In genomic region chr1:179866056-179866772, GRCm38 (mm10) we compare ENCODE assay signal across 10 mouse cellular contexts.
A peak's percentile ranks its signal among the peaks of the same experiment; 100 is the strongest.
DNase-seq lines count a peak whose midpoint lies in the region; ATAC-seq and TF ChIP-seq lines count a peak whose summit lies in the region.
"Had no signal": no experiment of that assay in that cellular context is flagged by ENCODE, and none has a peak within 500 bp of the region (broad histone marks: within the 10 kb centered on the region; RNA-seq: fewer than 3 reads in every experiment).

No protein-coding gene starts in this region.

- H3K9ac ChIP-seq in heart, adult 2 months (ENCODE audit: low read depth, low read length), result peak overlapping the region; percentile 38
- 0 out of 2 replicates have a peak overlapping the region, but pooled peaks have one; percentile 2 for H3K9ac ChIP-seq in kidney, postnatal 0 days (ENCODE audit: low read depth, low read length)
- H3K9ac ChIP-seq: midbrain, embryonic 12.5 days had no signal

- peak; percentile 75 for ATAC-seq in kidney, postnatal 0 days (replicated peaks; ENCODE audit: low FRiP score, low read depth)
- ATAC-seq in CD4-positive, CD25-positive, alpha-beta regulatory T cell, adult 4 months, result no peak

- intact Hi-C loops in heart, adult 2 months (cut with DNase I), result no loop called here
- intact Hi-C loops in left cerebral cortex, postnatal 14 days (cut with DNase I), result no loop called here

- no peak for TF ChIP-seq CTCF in heart, adult 2 months (IDR thresholded peaks at IDR 0.05)
- no peak for TF ChIP-seq CTCF in kidney, postnatal 0 days (IDR thresholded peaks at IDR 0.05; ENCODE audit: low read depth)

- no peak for TF ChIP-seq EP300 in heart, adult 2 months (IDR thresholded peaks at IDR 0.05; ENCODE audit: insufficient read depth, low read depth, low read length)

- H3K4me2 ChIP-seq in kidney, postnatal 0 days (ENCODE audit: low read length), result peak overlapping the region; percentile 16
- H3K4me2 ChIP-seq: midbrain, embryonic 12.5 days had no signal

- no peak for TF ChIP-seq POLR2A in heart, adult 2 months (IDR thresholded peaks at IDR 0.05; ENCODE audit: insufficient read depth, low read depth, low read length)

- no peaks in the 10 kb centered on the region; the same call in 1 of the 2 replicates for H3K27me3 ChIP-seq in heart, adult 2 months (ENCODE audit: control insufficient read depth, insufficient read depth, low read length)
- no peaks in the 10 kb centered on the region for H3K27me3 ChIP-seq in kidney, postnatal 0 days (ENCODE audit: insufficient read depth, low read length)
- H3K27me3 ChIP-seq: midbrain, embryonic 12.5 days had no signal

- DNase-seq in gastrocnemius, postnatal 25 days, result peak; percentile 23
- no peak for DNase-seq in gastrocnemius, postnatal 10 days
- peak in 1 of 2 experiments; percentile 39 for DNase-seq in heart, adult 2 months
- peak; percentile 94 for DNase-seq in kidney, postnatal 0 days (ENCODE audit: low spot score)
- DNase-seq in lung, postnatal 36 days, result peak; percentile 89
- no peak for DNase-seq in frontal cortex, postnatal 25 days (ENCODE audit: low spot score in 2 of 2)
- no peak for DNase-seq in left cerebral cortex, postnatal 14 days (ENCODE audit: low spot score in 2 of 2)
- DNase-seq: cerebellum, adult 8-10 months had no signal

- peak overlapping the region; percentile 82 for H3K27ac ChIP-seq in heart, adult 2 months
- H3K27ac ChIP-seq in kidney, postnatal 0 days, result peak overlapping the region; percentile 86
- H3K27ac ChIP-seq: midbrain, embryonic 12.5 days had no signal

- WGBS in heart, adult 2 months, result 36% methylated on average over 16 of the region's 16 CpGs
- WGBS in kidney, postnatal 0 days, result 27% methylated on average over 16 of the region's 16 CpGs

- no peaks in the 10 kb centered on the region for H3K9me3 ChIP-seq in kidney, postnatal 0 days (replicated peaks; ENCODE audit: low read length)
- H3K9me3 ChIP-seq: midbrain, embryonic 12.5 days had no signal

- no peaks in the 10 kb centered on the region for H3K79me2 ChIP-seq in heart, adult 2 months (replicated peaks; ENCODE audit: control insufficient read depth, insufficient read depth, low read length)

- H3K36me3 ChIP-seq in heart, adult 2 months (ENCODE audit: control insufficient read depth, insufficient read depth, low read length), result no peaks in the 10 kb centered on the region; the same call in 1 of the 2 replicates
- no peaks in the 10 kb centered on the region for H3K36me3 ChIP-seq in kidney, postnatal 0 days (ENCODE audit: insufficient read depth, low read length)
- H3K36me3 ChIP-seq: midbrain, embryonic 12.5 days had no signal

- no peak overlapping the region for H3K4me3 ChIP-seq in heart, adult 2 months
- H3K4me3 ChIP-seq in kidney, postnatal 0 days (replicated peaks; ENCODE audit: low read depth, low read length), result no peak overlapping the region
- H3K4me3 ChIP-seq: midbrain, embryonic 12.5 days had no signal

- peaks cover 17% of the 10 kb centered on the region for H3K4me1 ChIP-seq in heart, adult 2 months (ENCODE audit: control insufficient read depth, insufficient read depth, low read length)
- H3K4me1 ChIP-seq in kidney, postnatal 0 days (replicated peaks; ENCODE audit: insufficient read depth, low read length), result peaks cover 9% of the 10 kb centered on the region
- H3K4me1 ChIP-seq: midbrain, embryonic 12.5 days had no signal

Comparison
In these comparisons a context has a peak if more than half of its experiments do, and no peak if none do; other contexts are left out.
1. DNase-seq: peak in gastrocnemius, postnatal 25 days (single experiment), kidney, postnatal 0 days (single experiment) and lung, postnatal 36 days (single experiment); none in gastrocnemius, postnatal 10 days (single experiment), frontal cortex, postnatal 25 days (0 of 2) and left cerebral cortex, postnatal 14 days (0 of 2).